Mouse (Mus musculus) frontal cortex, adult 2 months (tissue): ENCODE data around the gene Hoxc5. TPM values are rescaled to one million over a fixed set of nuclear protein-coding genes. Genes with fewer than 3 reads are reported as not detected.

ENCODE experiments used
- DNase-seq, 2 experiments: peaks; one replicate each; pipeline ENCODE4 v3.0.0; 2022; ENCODE audit warnings: low spot score in 1 of 2; ENCODE audit errors: extremely low spot score in 1 of 2
- polyA plus RNA-seq: library from polyadenylated mRNA; depleted of rRNA; stranded (reverse); fragments of >200 nt; gene quantifications from 2 replicates; pipeline ENCODE4 v1.2.3, GENCODE M21; 2012

Gene Hoxc5
- polyA plus RNA-seq, 1 experiment, result not detected

GRCm38 (mm10) chr15:102966776-102967311 lies 399 bp upstream of the Hoxc5 start, which contains the start of gene Hoxc10:
Gene Hoxc10 (plus strand): TSS chr15:102966796.
- DNase-seq, result no peak

- DNase-seq, result no peak
Observed at GRCm38 (mm10) chr15:102967511-102968397, 511 bp downstream of the Hoxc5 start.

GRCm38 (mm10) chr15:102969296-102969695 lies 2.1 kb downstream of the Hoxc5 start:
- DNase-seq, result no peak

GRCm38 (mm10) chr15:102970740-102971139 lies 3.5 kb downstream of the Hoxc5 start:
- peak in 1 of 2 experiments; percentile 24 for DNase-seq

- no peak for DNase-seq
Observed at GRCm38 (mm10) chr15:102972254-102972653, 5.0 kb downstream of the Hoxc5 start.

- no peak for DNase-seq
Observed at GRCm38 (mm10) chr15:102972753-102973152, 5.5 kb downstream of the Hoxc5 start.

- no peak for DNase-seq
Observed at GRCm38 (mm10) chr15:102975034-102975433, 7.8 kb downstream of the Hoxc5 start.

- DNase-seq, result no peak
Observed at GRCm38 (mm10) chr15:102975688-102976111, 8.5 kb downstream of the Hoxc5 start.

- DNase-seq, result no peak
Observed at GRCm38 (mm10) chr15:102976171-102976570, 8.9 kb downstream of the Hoxc5 start, which contains the start of gene Hoxc9. Gene Hoxc9 (plus strand): TSS chr15:102976439.

- no peak for DNase-seq
Observed at GRCm38 (mm10) chr15:102976631-102977422, 9.6 kb downstream of the Hoxc5 start.

GRCm38 (mm10) chr15:102977423-102977974 lies 10.3 kb downstream of the Hoxc5 start:
- no peak for DNase-seq

GRCm38 (mm10) chr15:102978615-102979515 lies 11.6 kb downstream of the Hoxc5 start:
- DNase-seq, result no peak

GRCm38 (mm10) chr15:102979936-102980335 lies 12.7 kb downstream of the Hoxc5 start:
- DNase-seq, result no peak

GRCm38 (mm10) chr15:102980352-102980751 lies 13.1 kb downstream of the Hoxc5 start:
- no peak for DNase-seq

- no peak for DNase-seq
Observed at GRCm38 (mm10) chr15:102980912-102981311, 13.7 kb downstream of the Hoxc5 start.

- DNase-seq, result no peak
Observed at GRCm38 (mm10) chr15:102981379-102982288, 14.4 kb downstream of the Hoxc5 start.

GRCm38 (mm10) chr15:102983716-102984115 lies 16.5 kb downstream of the Hoxc5 start:
- no peak for DNase-seq

GRCm38 (mm10) chr15:102984521-102984920 lies 17.3 kb downstream of the Hoxc5 start:
- DNase-seq, result no peak

- DNase-seq, result no peak
Observed at GRCm38 (mm10) chr15:102984925-102985324, 17.7 kb downstream of the Hoxc5 start.
